In genomic region chr2:50103850-50104503, GRCm38 (mm10) we compare ENCODE assay signal across 18 mouse cellular contexts. TPM values are rescaled to one million over a fixed set of nuclear protein-coding genes. Genes with fewer than 3 reads are reported as not detected.
A peak's percentile ranks its signal among the peaks of the same experiment; 100 is the strongest.
DNase-seq lines count a peak whose midpoint lies in the region; ATAC-seq and TF ChIP-seq lines count a peak whose summit lies in the region.
"Had no signal": no experiment of that assay in that cellular context is flagged by ENCODE, and none has a peak within 500 bp of the region (broad histone marks: within the 10 kb centered on the region; RNA-seq: fewer than 3 reads in every experiment).

No protein-coding gene starts in this region.

- H3K4me2 ChIP-seq in forebrain, embryonic 11.5 days (ENCODE audit: low read depth, low read length, severe bottlenecking), result no peak overlapping the region
- H3K4me2 ChIP-seq in forebrain, embryonic 14.5 days (ENCODE audit: low read length), result no peak overlapping the region
- no peak overlapping the region for H3K4me2 ChIP-seq in kidney, postnatal 0 days (ENCODE audit: low read length)
- no peak overlapping the region for H3K4me2 ChIP-seq in intestine, embryonic 16.5 days (ENCODE audit: low read depth, low read length)
- H3K4me2 ChIP-seq in stomach, postnatal 0 days (replicated peaks; ENCODE audit: low read depth), result no peak overlapping the region
- H3K4me2 ChIP-seq in hindbrain, embryonic 12.5 days (replicated peaks), result no peak overlapping the region
- H3K4me2 ChIP-seq: embryonic facial prominence, embryonic 15.5 days; hindbrain, embryonic 14.5 days; liver, embryonic 13.5 days; midbrain, embryonic 15.5 days had no signal

- peak; percentile 49; the same call in 1 of the 2 replicates for ATAC-seq in forebrain, embryonic 11.5 days (replicated peaks; ENCODE audit: low FRiP score)
- no peak for ATAC-seq in forebrain, embryonic 14.5 days
- no peak; the same call in 1 of the 2 replicates for ATAC-seq in kidney, postnatal 0 days (replicated peaks; ENCODE audit: low FRiP score, low read depth)
- peak; percentile 66 for ATAC-seq in intestine, embryonic 16.5 days
- peak; percentile 61 for ATAC-seq in stomach, postnatal 0 days (ENCODE audit: low FRiP score, low TSS enrichment)
- no peak for ATAC-seq in hindbrain, embryonic 12.5 days (ENCODE audit: low FRiP score)
- ATAC-seq: midbrain, embryonic 15.5 days had no signal

- H3K9ac ChIP-seq in forebrain, embryonic 11.5 days (ENCODE audit: low read length), result no peak overlapping the region
- H3K9ac ChIP-seq in forebrain, embryonic 14.5 days (ENCODE audit: low read length), result no peak overlapping the region
- H3K9ac ChIP-seq in kidney, postnatal 0 days (ENCODE audit: low read depth, low read length), result no peak overlapping the region
- no peak overlapping the region for H3K9ac ChIP-seq in intestine, embryonic 16.5 days (ENCODE audit: low read depth, low read length)
- no peak overlapping the region for H3K9ac ChIP-seq in stomach, postnatal 0 days (ENCODE audit: low read length)
- no peak overlapping the region for H3K9ac ChIP-seq in hindbrain, embryonic 12.5 days
- H3K9ac ChIP-seq: embryonic facial prominence, embryonic 15.5 days; hindbrain, embryonic 14.5 days; liver, embryonic 13.5 days; midbrain, embryonic 15.5 days had no signal

- no peak for DNase-seq in forebrain, embryonic 11.5 days (ENCODE audit: low spot score)
- DNase-seq in forebrain, embryonic 14.5 days (ENCODE audit: low spot score), result no peak
- peak; percentile 63 for DNase-seq in kidney, postnatal 0 days (ENCODE audit: low spot score)
- DNase-seq in kidney, postnatal 25 days, result no peak
- DNase-seq in stomach, postnatal 0 days (ENCODE audit: low spot score), result peak; percentile 76
- DNase-seq in cerebellum, adult 2 months, result no peak
- DNase-seq: cerebellum, adult 18-20 months; gastrocnemius, postnatal 10 days; heart, postnatal 10 days; kidney, postnatal 14 days; liver, embryonic 13.5 days; right cerebral cortex, postnatal 14 days; thymus, adult 2 months had no signal

- no peak for TF ChIP-seq CTCF in kidney, postnatal 0 days (IDR thresholded peaks at IDR 0.05; ENCODE audit: low read depth)
- no peak for TF ChIP-seq CTCF in stomach, postnatal 0 days (IDR thresholded peaks at IDR 0.05; ENCODE audit: low read depth)
- TF ChIP-seq CTCF in cerebellum, adult 2 months (IDR thresholded peaks at IDR 0.05; ENCODE audit: borderline replicate concordance, insufficient read depth, low read depth, low read length), result no peak

- H3K4me3 ChIP-seq in forebrain, embryonic 11.5 days (ENCODE audit: low read depth, low read length), result no peak overlapping the region
- no peak overlapping the region for H3K4me3 ChIP-seq in forebrain, embryonic 14.5 days (ENCODE audit: low read depth, low read length)
- no peak overlapping the region for H3K4me3 ChIP-seq in kidney, postnatal 0 days (replicated peaks; ENCODE audit: low read depth, low read length)
- H3K4me3 ChIP-seq in intestine, embryonic 16.5 days (ENCODE audit: low read length), result no peak overlapping the region
- H3K4me3 ChIP-seq in stomach, postnatal 0 days (ENCODE audit: low read depth, low read length), result no peak overlapping the region
- no peak overlapping the region for H3K4me3 ChIP-seq in hindbrain, embryonic 12.5 days
- H3K4me3 ChIP-seq in cerebellum, adult 2 months (replicated peaks; ENCODE audit: insufficient read depth, low read depth, low read length), result no peak overlapping the region
- H3K4me3 ChIP-seq: embryonic facial prominence, embryonic 15.5 days; liver, embryonic 13.5 days; midbrain, embryonic 15.5 days had no signal

- WGBS in forebrain, embryonic 11.5 days, result 49% methylated on average over 7 of the region's 7 CpGs
- 39% methylated on average over 7 of the region's 7 CpGs for WGBS in forebrain, embryonic 14.5 days
- WGBS in kidney, postnatal 0 days, result 47% methylated on average over 7 of the region's 7 CpGs
- 49% methylated on average over 7 of the region's 7 CpGs for WGBS in intestine, embryonic 16.5 days
- WGBS in stomach, postnatal 0 days, result 61% methylated on average over 7 of the region's 7 CpGs
- WGBS in hindbrain, embryonic 12.5 days, result 76% methylated on average over 7 of the region's 7 CpGs
- 85% methylated on average over 7 of the region's 7 CpGs for WGBS in cerebellum, adult 2 months

- 0 out of 2 replicates have a peak overlapping the region, but pooled peaks have one; percentile 27 for H3K27ac ChIP-seq in forebrain, embryonic 11.5 days (ENCODE audit: low read depth, low read length)
- no peak overlapping the region for H3K27ac ChIP-seq in forebrain, embryonic 14.5 days (ENCODE audit: low read depth, low read length)
- H3K27ac ChIP-seq in kidney, postnatal 0 days, result peak overlapping the region; percentile 8; the same call in 1 of the 2 replicates
- peak overlapping the region; percentile 76 for H3K27ac ChIP-seq in intestine, embryonic 16.5 days (ENCODE audit: low read length)
- H3K27ac ChIP-seq in stomach, postnatal 0 days (replicated peaks), result no peak overlapping the region
- no peak overlapping the region for H3K27ac ChIP-seq in hindbrain, embryonic 12.5 days
- no peak overlapping the region for H3K27ac ChIP-seq in cerebellum, adult 2 months (ENCODE audit: insufficient read depth, low read length)
- H3K27ac ChIP-seq: embryonic facial prominence, embryonic 15.5 days; hindbrain, embryonic 14.5 days; liver, embryonic 13.5 days; midbrain, embryonic 15.5 days had no signal

- no peaks in the 10 kb centered on the region for H3K9me3 ChIP-seq in forebrain, embryonic 11.5 days (ENCODE audit: control insufficient read depth, low read length)
- no peaks in the 10 kb centered on the region for H3K9me3 ChIP-seq in forebrain, embryonic 14.5 days (replicated peaks; ENCODE audit: control insufficient read depth, low read length)
- H3K9me3 ChIP-seq in kidney, postnatal 0 days (replicated peaks; ENCODE audit: low read length), result no peaks in the 10 kb centered on the region
- no peaks in the 10 kb centered on the region for H3K9me3 ChIP-seq in intestine, embryonic 16.5 days (ENCODE audit: control insufficient read depth, low read length)
- H3K9me3 ChIP-seq in stomach, postnatal 0 days (ENCODE audit: control insufficient read depth, low read length), result no peaks in the 10 kb centered on the region
- H3K9me3 ChIP-seq in hindbrain, embryonic 12.5 days (replicated peaks), result no peaks in the 10 kb centered on the region
- H3K9me3 ChIP-seq: embryonic facial prominence, embryonic 15.5 days; liver, embryonic 13.5 days; midbrain, embryonic 15.5 days had no signal

- no peak for TF ChIP-seq EP300 in stomach, postnatal 0 days (optimal IDR thresholded peaks at IDR 0.05)

- peaks cover 6% of the 10 kb centered on the region; the same call in 1 of the 2 replicates for H3K4me1 ChIP-seq in forebrain, embryonic 11.5 days (replicated peaks; ENCODE audit: control insufficient read depth, insufficient read depth, low read length)
- H3K4me1 ChIP-seq in forebrain, embryonic 14.5 days (ENCODE audit: control insufficient read depth, insufficient read depth, low read length), result peaks cover 8% of the 10 kb centered on the region; the same call in 1 of the 2 replicates
- H3K4me1 ChIP-seq in kidney, postnatal 0 days (replicated peaks; ENCODE audit: insufficient read depth, low read length), result peaks cover 5% of the 10 kb centered on the region; the same call in 1 of the 2 replicates
- peaks cover 14% of the 10 kb centered on the region for H3K4me1 ChIP-seq in intestine, embryonic 16.5 days (ENCODE audit: control insufficient read depth, insufficient read depth, low read length)
- peaks cover 9% of the 10 kb centered on the region; the same call in 1 of the 2 replicates for H3K4me1 ChIP-seq in stomach, postnatal 0 days (replicated peaks; ENCODE audit: control insufficient read depth, insufficient read depth)
- peaks cover 20% of the 10 kb centered on the region for H3K4me1 ChIP-seq in hindbrain, embryonic 12.5 days
- H3K4me1 ChIP-seq in cerebellum, adult 2 months (ENCODE audit: control insufficient read depth, insufficient read depth, low read length), result no peaks in the 10 kb centered on the region

- no peaks in the 10 kb centered on the region for H3K36me3 ChIP-seq in forebrain, embryonic 11.5 days (ENCODE audit: control insufficient read depth, insufficient read depth, low read length)
- no peaks in the 10 kb centered on the region for H3K36me3 ChIP-seq in forebrain, embryonic 14.5 days (ENCODE audit: control insufficient read depth, insufficient read depth, low read length)
- no peaks in the 10 kb centered on the region for H3K36me3 ChIP-seq in kidney, postnatal 0 days (ENCODE audit: insufficient read depth, low read length)
- H3K36me3 ChIP-seq in intestine, embryonic 16.5 days (ENCODE audit: control insufficient read depth, insufficient read depth, low read length), result no peaks in the 10 kb centered on the region
- no peaks in the 10 kb centered on the region for H3K36me3 ChIP-seq in stomach, postnatal 0 days (ENCODE audit: control insufficient read depth, insufficient read depth, low read length)
- no peaks in the 10 kb centered on the region for H3K36me3 ChIP-seq in hindbrain, embryonic 12.5 days
- H3K36me3 ChIP-seq: embryonic facial prominence, embryonic 15.5 days; liver, embryonic 13.5 days; midbrain, embryonic 15.5 days had no signal

- no peak for TF ChIP-seq POLR2A in cerebellum, adult 2 months (IDR thresholded peaks at IDR 0.05; ENCODE audit: borderline replicate concordance, insufficient read depth, low read length)

- H3K27me3 ChIP-seq in forebrain, embryonic 11.5 days (ENCODE audit: control insufficient read depth, insufficient read depth, low read length), result no peaks in the 10 kb centered on the region
- no peaks in the 10 kb centered on the region for H3K27me3 ChIP-seq in forebrain, embryonic 14.5 days (replicated peaks; ENCODE audit: control insufficient read depth, insufficient read depth, low read length)
- no peaks in the 10 kb centered on the region for H3K27me3 ChIP-seq in kidney, postnatal 0 days (ENCODE audit: insufficient read depth, low read length)
- H3K27me3 ChIP-seq in intestine, embryonic 16.5 days (replicated peaks; ENCODE audit: control insufficient read depth, insufficient read depth, low read length), result no peaks in the 10 kb centered on the region
- no peaks in the 10 kb centered on the region for H3K27me3 ChIP-seq in stomach, postnatal 0 days (ENCODE audit: control insufficient read depth, insufficient read depth, low read length)
- no peaks in the 10 kb centered on the region for H3K27me3 ChIP-seq in hindbrain, embryonic 12.5 days
- H3K27me3 ChIP-seq in cerebellum, adult 2 months (ENCODE audit: control insufficient read depth, insufficient read depth, low read length), result no peaks in the 10 kb centered on the region
- H3K27me3 ChIP-seq: embryonic facial prominence, embryonic 15.5 days; liver, embryonic 13.5 days; midbrain, embryonic 15.5 days had no signal

RNA-seq across cellular contexts. Expression of gene Lypd6, which starts 37.7 kb away (rescaled TPM):
- 10.3 and 13.3 TPM in 2 replicates for polyA plus RNA-seq in forebrain, embryonic 11.5 days (2014; fragmentation: Nextera tagmentation; extraction: Ambion mirVana)
- 15.9 and 16.5 TPM in 2 replicates for polyA plus RNA-seq in forebrain, embryonic 14.5 days (2014; fragmentation: Nextera tagmentation; extraction: Ambion mirVana)
- 7.0 and 8.6 TPM in 2 replicates for polyA plus RNA-seq in kidney, postnatal 0 days (2015; fragmentation: Nextera tagmentation; extraction: Ambion mirVana)
- 11.4 and 14.6 TPM in 2 replicates for polyA plus RNA-seq in intestine, embryonic 16.5 days (2015; fragmentation: Nextera tagmentation; extraction: Ambion mirVana)
- polyA plus RNA-seq in stomach, postnatal 0 days (2015; fragmentation: Nextera tagmentation; extraction: Ambion mirVana), result 15.9 and 18.8 TPM in 2 replicates
- 6.3 and 7.2 TPM in 2 replicates for polyA plus RNA-seq in hindbrain, embryonic 12.5 days (2016; fragmentation: Nextera tagmentation; extraction: Ambion mirVana)
- 21.6 and 32.0 TPM in 2 replicates for polyA plus RNA-seq in cerebellum, adult 2 months (2012; rRNA removed)

Comparison
In these comparisons a context has a peak if more than half of its experiments do, and no peak if none do; other contexts are left out.
1. ATAC-seq: peak in forebrain, embryonic 11.5 days (single experiment), intestine, embryonic 16.5 days (single experiment) and stomach, postnatal 0 days (single experiment); none in forebrain, embryonic 14.5 days (single experiment), kidney, postnatal 0 days (single experiment) and hindbrain, embryonic 12.5 days (single experiment).
2. DNase-seq: peak in kidney, postnatal 0 days (single experiment) and stomach, postnatal 0 days (single experiment); none in forebrain, embryonic 11.5 days (single experiment), forebrain, embryonic 14.5 days (single experiment), kidney, postnatal 25 days (0 of 2) and cerebellum, adult 2 months (0 of 2).
3. H3K27ac ChIP-seq: peak in forebrain, embryonic 11.5 days (single experiment), kidney, postnatal 0 days (single experiment) and intestine, embryonic 16.5 days (single experiment); none in forebrain, embryonic 14.5 days (single experiment), stomach, postnatal 0 days (single experiment), hindbrain, embryonic 12.5 days (single experiment) and cerebellum, adult 2 months (single experiment).